Mouse (Mus musculus): ENCODE data around the gene Tspan4. TPM values are rescaled to one million over a fixed set of nuclear protein-coding genes. Genes with fewer than 3 reads are reported as not detected.

Tspan4 gene
- total RNA-seq, 2 experiments from 2014 or later: 14.2 to 20.0 TPM

DNA sequence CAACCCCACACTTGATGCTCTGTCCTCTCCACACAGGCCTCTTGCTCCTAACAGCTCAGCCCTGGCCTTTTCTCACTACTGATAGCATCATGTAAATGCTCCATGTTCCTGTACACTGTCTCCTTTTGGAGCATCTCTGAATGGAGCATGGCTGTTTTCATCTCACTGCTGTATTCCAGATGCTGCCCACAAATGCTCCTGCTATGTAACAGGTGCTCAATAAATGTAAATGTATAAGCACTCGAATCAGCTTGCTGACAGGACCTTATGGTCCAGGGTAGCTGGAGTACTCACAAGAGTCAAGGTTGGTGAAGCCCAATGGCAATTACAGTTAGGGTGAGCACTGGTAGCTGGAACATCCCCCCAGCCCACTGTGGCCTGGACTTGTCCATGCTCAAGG, 3.8 kb upstream of the Tspan4 start:
- DNase-seq (ENCODE audit: low spot score in 2 of 2): no peak
- intact Hi-C loops (cut with DNase I): no loop called here

DNA sequence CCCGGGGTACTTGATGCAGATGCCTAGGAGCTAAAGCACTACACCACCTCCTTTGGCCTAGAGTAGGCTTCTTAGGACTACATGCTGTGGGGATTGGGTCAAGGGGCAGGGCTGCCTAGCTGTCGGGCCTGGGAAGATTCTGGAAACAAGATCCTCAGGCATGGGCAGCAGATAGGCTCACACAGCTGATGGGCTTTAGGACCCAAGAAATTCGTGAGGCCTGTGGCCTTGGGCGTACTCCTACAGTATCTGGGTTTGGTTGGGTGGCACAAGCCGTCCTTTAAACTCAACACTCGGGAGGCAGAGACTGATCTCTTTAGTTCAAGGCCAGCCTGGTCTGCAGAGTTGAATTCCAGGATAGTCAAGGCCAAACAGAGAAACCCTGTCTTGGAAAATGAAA, 2.8 kb upstream of the Tspan4 start:
- intact Hi-C loops (cut with DNase I): no loop called here
- DNase-seq (ENCODE audit: low spot score in 2 of 2): no peak

DNA sequence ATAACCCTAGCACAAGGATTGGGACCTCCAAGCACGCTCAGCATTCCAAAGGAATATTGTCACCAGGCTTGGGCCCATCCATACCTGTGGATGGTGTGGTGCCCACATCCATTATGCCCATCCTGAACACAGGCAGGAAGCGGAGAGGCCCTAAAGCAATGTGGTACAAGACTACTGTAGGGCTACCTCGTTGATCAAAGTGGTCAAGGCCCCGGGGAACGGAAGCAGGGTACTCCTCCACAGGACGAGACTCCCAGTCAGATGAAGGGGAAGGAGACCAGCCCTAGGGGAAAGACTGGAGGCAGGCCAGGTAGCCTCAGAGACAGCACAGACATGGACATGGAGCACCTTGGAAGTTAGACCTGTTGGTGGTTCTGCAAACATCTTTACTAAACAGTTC, 2.3 kb upstream of the Tspan4 start:
- DNase-seq (ENCODE audit: low spot score in 2 of 2): no peak
- intact Hi-C loops (cut with DNase I): no loop called here

DNA sequence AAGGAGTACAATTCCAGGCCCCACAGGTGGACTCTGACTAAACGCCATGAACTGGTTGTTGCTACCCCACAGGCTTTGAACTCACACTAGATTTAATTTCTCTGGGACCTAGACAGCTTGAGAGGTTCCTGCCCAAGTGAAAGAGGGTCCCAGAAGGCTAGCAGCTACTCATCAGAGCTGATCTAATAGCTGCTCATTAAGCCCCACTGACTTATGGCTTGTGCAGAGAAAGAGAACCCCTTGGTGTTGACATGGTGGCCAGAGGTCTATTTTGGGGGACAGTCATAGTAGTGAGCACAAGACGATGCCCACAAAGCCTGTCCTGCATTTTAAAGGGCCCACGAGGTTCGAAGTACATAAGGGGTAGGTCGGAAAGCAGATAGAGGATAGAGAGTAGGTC, 880 bp upstream of the Tspan4 start:
- intact Hi-C loops (cut with DNase I): no loop called here
- no peak for DNase-seq (ENCODE audit: low spot score in 2 of 2)

DNA sequence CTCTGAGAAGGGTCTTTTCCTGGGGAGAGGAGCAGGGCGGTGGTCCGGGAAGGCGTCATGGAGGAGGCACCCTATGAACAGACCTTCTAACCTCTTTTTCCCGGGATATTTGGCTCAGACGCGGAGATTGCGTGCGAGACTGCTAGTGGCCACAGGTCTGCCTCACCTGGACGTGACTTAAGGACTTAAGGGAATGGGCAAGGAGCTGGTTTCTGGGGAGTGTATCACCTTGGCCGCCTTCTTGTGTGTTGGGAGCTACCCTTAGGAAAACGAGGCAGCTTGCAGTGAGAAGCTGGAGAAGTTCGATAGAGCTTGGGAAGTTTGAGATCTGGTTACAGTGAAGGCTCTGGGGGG, 742 bp downstream of the Tspan4 start:
- DNase-seq (ENCODE audit: low spot score in 2 of 2): no peak
- intact Hi-C loops (cut with DNase I): no loop called here

DNA sequence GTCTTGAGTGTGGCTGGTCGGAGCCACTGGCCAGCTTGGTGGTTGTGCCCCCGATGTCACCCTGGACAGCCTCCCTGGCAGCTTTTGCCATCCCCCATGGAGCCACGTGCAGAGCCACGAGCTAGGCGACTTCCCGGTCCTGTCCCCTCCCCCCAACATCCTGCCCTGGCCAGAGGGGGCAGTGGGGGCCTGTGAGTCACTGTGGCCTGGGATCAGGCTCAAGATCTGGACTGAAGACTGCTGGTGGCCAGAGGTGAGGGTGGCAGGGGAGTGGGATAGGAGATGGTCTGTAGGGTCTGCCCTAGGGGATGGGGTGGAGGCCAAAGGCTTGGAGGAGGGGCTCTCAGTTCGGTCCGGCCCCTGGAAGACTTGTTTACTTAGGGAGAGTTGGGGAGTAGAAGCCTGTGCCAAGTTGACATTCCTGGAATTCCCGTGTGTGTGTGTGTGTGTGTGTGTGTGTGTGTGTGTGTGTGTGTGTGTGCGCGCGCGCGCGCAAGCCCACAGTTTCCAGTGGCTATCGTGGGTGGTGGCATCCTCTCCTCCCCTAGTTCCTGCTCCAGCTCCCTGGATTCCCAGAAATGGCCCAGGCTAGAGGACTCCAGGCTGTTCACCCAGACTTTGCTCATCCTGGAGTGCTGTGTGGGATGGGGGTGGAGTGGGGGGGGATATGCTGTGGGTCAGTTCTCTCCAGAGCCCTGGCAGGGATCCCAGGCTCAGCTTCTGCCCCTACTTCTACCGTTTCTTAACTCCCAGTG, 1.4 kb downstream of the Tspan4 start:
- peak; percentile 35 to 52 for DNase-seq (ENCODE audit: low spot score in 2 of 2)
- intact Hi-C loops (cut with DNase I): no loop called here

DNA sequence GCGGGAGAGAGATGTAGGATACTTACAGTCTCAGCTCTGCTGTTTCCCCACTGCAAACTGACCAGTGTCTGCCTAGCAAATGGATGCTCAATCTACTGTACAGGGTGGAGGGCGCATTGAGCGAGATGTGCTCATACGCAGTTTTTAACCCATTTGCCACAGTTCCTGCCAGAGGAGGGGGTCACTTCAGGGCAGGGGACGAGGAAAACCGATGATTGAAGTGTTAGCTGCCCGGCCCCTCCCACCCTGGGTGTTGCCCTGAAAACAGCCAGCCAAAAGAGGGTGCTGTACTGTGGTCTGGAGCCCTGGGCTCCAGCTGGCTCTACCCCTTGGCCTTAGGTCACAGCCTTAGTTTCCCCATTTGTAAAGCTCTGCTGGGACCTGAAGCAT, 1.9 kb downstream of the Tspan4 start:
- intact Hi-C loops (cut with DNase I): no loop called here
- DNase-seq (ENCODE audit: low spot score in 2 of 2): no peak

DNA sequence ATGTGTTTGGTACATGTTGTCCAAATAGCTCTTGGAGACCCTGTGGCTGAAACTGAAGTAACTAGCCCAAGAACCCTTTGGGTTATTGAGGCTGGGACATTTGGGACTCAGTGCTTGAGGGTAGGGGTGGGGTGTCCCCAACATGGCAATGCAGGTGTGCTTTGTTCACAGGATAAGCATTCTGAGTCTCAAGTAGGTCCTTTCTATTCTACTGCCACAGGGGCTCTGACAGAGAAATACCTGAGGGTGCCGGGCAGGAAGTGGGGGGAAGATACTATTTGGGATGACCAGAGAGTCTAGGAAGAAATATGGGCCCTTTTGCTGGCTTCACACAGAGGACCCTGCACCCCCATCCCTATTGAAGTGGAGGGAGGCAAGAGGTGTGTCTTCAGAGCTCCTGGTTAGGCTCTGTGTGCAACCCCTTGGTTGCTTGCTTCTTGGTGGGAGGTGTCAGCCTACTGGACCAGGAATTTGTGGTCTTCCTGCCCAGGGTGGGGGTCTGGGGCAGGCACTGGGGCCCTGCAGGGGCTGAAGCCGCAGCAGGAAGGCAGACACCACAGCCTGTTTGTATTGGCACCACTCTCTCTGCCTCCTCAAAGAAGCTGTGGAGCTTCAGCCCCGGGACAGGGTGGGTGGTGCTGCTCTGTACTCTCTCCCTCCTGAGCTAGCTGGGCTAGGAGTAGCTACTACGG, 2.7 kb downstream of the Tspan4 start:
- intact Hi-C loops (cut with DNase I): no loop called here
- no peak for DNase-seq (ENCODE audit: low spot score in 2 of 2)

DNA sequence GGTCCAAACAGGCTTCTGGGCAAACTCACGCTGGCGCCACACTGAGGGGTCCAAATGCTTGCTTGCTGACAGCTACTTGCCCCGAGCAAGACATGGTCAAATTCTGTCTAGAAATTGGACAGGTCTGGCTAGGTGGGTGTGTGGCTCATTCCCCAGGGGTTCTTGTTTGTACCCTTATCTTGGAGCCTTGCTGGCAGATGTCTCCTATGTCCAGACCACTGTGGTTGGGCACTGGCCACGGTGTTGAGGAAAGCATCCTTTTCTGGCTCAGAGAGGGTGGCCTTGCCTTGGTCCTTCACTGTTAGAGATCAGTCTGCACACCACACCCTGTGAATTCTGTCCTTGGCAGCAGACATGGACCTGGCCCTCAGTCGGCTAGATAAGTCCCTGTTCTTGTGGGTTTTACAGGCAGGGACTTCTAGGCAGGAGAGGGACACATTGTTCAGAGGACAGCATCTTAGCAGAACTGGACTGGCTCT, 3.3 kb downstream of the Tspan4 start:
- DNase-seq (ENCODE audit: low spot score in 2 of 2): no peak
- intact Hi-C loops (cut with DNase I): no loop called here

DNA sequence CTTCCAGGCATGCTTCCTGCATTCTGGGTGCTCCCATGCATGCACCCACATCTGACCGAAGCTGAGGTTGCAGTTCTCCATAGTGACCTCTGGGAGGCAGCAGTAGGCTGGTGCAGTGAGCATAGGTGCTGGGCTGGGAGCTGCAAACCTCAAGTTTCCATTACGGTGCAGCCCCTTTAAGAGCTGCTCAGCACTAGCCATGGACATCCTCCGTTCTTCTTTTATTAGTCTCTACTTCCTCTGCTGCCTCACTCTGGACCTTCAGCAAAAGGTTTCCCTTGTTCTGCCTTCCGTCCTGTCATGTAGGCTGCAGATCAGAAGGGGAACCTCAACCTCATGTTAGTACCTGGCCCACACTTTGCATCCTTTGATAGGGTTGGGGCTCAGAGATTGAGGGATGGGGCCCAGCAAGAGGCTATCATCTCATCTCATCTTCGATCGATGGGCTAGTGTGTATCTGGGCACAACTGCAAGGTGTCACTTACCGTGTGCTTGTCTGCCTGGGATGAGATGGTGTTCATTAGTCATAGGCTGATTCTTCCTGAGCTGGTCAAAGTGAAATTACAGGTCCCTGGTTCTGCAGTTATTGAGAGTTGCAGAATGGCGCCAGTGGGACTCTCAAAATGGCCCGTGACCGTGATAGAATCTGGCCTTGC, 5.9 kb downstream of the Tspan4 start:
- peak; percentile 69 to 77 for DNase-seq (ENCODE audit: low spot score in 2 of 2)
- intact Hi-C loops (cut with DNase I): loop anchor here (2.0 to 5.0 kb wide), 2 partner anchors 44 to 186 kb away; no protein-coding TSS in a partner anchor

DNA sequence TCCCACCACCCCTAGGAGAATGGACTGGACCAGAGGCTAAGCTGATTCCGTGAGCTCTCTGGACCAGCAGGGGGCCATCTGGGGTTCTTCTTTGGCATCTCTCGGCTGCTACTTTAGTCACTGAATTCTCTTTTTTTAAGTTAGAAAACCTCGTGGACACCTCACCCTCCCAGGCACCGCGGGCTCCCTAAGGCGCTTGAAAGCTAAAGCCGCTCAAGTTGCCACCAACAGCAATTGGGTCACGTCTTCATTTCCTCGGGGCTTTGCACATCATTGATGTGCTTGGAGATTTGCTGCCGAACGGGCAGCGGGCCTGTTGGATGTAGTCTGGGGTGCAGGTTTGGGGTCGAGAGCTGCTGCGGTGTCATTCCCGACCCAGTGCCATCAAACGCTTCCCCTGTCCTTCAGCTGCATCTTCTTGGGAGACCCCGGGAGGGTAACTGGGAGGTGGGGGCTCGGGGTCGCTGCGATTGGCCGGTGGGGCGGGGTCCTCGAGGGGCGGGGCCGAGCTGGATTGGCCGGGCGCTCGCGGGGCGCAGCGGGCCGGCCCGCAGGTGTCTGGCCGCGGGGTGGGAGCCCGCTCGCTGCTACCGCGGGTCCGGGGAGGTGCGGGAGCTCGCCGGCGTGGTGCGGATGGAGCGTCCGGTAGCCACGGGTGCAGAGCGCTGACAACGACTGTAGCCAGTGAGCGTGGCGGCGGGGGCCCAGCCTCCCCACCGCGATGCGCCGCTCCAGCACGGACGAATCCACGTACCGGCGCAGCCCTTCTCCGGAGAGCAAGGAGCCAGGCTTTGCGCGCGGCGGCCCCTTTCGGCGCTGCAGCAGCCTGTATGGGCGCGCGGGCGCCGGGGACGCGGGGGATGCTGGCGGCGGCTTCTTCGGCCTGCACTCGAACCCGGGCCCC, 6.7 kb downstream of the Tspan4 start:
- intact Hi-C loops (cut with DNase I): loop anchor here (2.0 to 5.0 kb wide), 2 partner anchors 43 to 186 kb away; no protein-coding TSS in a partner anchor
- peak; percentile 51 to 67 for DNase-seq (ENCODE audit: low spot score in 2 of 2)

DNA sequence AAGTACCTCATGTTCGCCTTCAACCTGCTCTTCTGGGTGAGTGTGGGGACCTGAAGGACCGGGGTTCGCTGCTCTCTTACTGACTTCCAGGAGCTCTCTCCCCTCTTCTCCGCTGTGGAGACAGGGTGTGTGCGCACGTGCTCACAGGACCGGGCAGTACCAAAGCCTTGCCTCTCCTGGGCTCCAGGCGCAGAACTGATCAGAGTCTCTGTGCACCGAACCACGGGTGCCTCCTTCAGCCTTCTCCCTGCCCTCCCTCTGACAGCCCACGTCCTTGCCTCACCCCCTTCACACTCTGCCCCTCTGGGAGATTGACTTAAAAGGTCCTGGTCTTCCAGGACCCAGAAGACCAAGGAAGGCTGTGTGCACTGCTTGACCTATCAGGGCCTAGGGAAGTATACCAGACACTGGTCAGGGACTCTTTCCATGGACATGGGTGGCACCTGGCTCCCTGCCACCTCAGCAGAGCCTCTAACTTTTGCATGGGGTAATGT, 7.5 kb downstream of the Tspan4 start:
- no peak for DNase-seq (ENCODE audit: low spot score in 2 of 2)
- intact Hi-C loops (cut with DNase I): loop anchor here (5.0 kb wide), 1 partner anchor 185 kb away; no protein-coding TSS in a partner anchor

DNA sequence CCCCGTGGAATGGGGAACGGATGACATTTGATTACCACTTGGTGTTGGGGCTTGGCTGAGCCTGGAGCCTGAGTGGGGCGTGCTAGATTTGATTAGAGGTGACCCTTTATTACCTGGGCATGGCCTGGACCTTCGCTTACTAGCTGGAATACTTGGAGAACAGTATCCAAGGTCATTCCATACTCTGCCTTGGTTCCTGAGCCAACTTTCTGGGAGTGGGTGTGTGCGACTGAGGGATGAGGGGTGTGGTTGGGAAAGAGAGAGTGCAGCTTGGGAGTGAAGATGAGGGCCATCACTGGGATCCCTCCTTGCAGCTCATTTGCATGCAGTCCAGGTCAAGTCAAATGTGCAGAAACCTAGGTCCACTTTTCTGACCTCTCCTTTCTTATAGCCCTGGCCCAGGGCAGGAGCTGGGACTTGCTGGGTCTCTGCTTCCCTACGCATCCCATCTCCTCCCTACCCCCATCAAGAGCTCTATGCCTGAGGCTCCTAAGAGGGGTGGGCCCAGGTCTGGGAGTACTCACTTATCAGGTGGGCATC, 8.1 kb downstream of the Tspan4 start:
- no peak for DNase-seq (ENCODE audit: low spot score in 2 of 2)
- intact Hi-C loops (cut with DNase I): loop anchor here (5.0 kb wide), 1 partner anchor 184 kb away; no protein-coding TSS in a partner anchor

DNA sequence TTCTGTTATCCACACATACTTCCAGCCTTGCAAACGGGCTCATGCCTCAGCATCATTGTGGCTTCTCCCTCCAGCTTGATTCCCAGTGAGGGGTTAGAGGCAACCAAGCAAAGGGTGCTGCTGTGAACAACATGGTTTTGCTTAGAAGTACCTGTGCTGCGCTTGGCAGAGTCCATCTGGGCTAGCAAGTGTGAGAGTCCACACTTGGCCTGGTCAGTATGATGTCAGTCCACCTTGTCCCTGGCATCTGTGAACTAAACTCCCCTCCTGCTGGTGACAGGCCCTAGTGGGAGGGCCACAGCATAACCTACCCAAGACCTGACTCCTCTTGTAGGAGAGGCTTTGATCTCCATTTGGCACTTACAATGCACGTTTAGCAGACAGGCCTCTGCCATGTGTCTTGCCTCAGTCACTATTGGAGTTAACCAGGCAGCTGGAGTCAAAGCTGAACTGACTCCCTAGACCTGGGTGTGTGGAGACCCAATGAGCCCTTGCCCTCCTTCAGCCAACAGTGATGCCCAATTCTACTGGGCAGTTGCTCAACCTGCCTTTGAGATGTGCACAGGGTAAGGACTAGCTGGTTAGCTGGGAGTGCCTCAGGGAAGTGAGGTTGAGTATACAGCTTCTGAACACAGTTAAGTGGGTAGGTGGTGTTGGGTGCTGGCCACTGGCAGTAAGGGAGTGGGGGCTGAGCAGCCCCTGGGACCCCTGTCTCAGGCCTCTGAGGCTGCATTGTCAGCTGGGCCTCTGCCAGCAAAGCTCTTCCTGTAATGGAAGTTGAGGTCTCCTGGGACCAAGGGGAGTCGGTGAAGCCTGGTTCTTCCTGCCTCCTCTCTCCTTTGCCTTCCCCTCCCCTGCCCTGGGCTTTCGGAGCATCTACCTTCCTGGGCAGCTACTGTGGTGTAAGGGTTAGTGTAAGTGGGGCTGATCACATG, 9.4 kb downstream of the Tspan4 start:
- DNase-seq (ENCODE audit: low spot score in 2 of 2): no peak
- intact Hi-C loops (cut with DNase I): loop anchor here (5.0 kb wide), 1 partner anchor 183 kb away; no protein-coding TSS in a partner anchor

DNA sequence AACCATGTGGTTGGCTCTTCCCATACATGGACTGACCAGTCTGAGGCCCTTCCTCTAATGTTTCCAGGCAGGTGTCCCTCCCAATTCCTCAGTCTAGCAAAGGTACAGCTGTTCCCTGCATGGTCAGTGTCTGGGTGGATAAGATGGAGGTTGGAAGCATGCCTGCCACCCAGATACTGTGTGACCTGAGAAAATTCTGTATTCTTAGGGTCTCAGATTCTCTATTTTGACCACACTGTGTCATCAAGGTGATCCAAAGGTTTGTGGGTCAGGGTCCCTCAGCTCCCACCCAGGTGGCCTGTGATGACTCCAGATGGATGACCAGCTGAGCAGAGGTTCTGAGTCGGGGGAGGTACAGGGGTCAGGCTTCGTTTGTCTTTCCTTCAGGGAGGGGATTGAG, 10.1 kb downstream of the Tspan4 start:
- intact Hi-C loops (cut with DNase I): no loop called here
- DNase-seq (ENCODE audit: low spot score in 2 of 2): no peak

DNA sequence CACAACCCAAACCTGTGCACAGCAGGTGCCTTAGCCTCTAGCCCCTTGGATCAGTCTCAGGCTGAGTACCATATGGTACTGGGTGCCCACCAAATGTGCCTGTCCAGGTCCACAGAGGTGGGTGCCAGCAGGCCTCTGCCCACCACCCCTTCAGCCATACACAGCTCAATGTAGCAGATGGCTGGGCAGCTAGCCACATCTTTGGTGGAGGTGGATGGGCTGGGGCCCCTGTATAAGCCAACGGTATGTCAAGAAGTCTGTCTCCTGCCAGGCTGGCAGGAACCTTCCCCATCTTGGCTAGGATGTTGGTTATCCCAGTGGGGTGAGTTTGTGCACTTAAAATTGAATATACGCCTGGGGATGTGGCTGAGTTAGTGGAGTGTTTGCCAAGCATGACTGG, 10.6 kb downstream of the Tspan4 start:
- no peak for DNase-seq (ENCODE audit: low spot score in 2 of 2)
- intact Hi-C loops (cut with DNase I): no loop called here

DNA sequence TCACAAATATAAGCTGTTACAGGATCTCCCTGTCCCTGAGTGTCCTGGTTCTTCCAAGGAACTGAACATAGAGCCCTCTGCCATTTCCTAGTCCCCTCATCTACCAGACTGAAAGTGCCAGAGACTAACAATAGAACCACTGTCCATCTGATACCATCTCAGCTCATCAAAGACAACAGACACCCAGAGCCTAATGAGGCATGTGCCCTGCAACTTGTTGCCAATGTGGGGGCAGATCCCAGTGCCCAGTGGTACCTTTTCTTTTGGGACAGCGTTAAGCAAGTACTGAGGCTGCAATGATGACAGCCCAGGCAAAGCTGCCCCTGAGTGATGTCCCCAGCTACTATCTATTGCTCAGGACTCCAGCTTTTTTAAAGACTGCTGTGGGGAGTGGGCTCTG, 11.2 kb downstream of the Tspan4 start:
- intact Hi-C loops (cut with DNase I): no loop called here
- DNase-seq (ENCODE audit: low spot score in 2 of 2): no peak

DNA sequence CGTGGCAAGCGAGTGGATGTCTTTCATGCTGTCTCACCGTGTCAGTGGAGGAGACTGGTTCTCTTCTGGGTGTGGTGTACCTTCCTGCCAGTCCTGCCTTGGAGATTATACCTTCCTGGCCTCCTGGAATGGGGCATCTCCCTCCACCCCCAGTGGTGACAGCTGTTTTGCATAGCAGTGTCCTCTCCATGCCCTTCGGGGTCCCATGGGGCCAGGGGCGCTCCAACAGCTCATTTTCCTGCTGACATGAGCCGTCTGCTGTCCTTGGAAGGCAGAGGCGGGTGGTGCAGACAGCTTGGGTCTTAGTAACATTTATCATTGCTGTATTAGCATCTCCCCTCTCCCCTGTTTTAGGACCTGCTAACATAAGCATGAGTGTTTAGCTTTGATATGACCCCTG, 12.1 kb downstream of the Tspan4 start:
- DNase-seq (ENCODE audit: low spot score in 2 of 2): no peak
- intact Hi-C loops (cut with DNase I): no loop called here

Measured in left cerebral cortex, postnatal 36 days (tissue).